Mouse (Mus musculus) bone marrow, adult 2 months (tissue): ENCODE measurements at regions not wholly inside any gene's neighbourhood (a gene's known extent, or its start where the extent isn't known, plus 50 kb on each side); places are given as distances from the start of the nearest gene placed in this dataset.

Experiments
- CTCF ChIP-seq: fragments of 200-500 bp; IDR thresholded peaks from 2 replicates; pipeline ENCODE4 v1.5.1; 2011; ENCODE audit warnings: low read length, control low read depth; ENCODE audit not compliant: control insufficient read depth, insufficient read depth
- POLR2A ChIP-seq: fragments of 200-500 bp; IDR thresholded peaks from 2 replicates; pipeline ENCODE4 v1.6.1; 2011; ENCODE audit warnings: low read depth, mild to moderate bottlenecking, control low read depth, low read length, borderline replicate concordance; ENCODE audit not compliant: control insufficient read depth

DNA sequence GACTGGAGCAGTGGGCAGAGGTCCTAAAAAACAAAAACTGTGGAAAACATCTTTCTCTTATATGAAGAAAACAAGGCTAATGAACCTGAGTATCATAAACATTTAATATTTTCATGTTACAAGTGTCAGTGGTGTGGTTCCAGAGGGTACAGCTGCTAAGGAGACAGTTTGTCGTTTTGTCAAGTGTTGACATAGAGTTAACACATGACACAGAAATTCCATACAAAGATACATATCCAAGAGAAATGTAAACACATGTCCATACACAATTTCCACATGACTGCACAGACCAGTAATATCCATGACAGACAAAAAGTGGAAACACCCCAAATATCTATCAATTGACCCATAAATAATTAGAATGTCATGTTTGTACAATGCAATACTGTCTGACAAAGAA lies 88.7 kb downstream of the Rap2a start:
- TF ChIP-seq POLR2A (no peak), CTCF (no peak)
